Mouse (Mus musculus) colon, adult 2 months (tissue): ENCODE data around the gene Nrg3. TPM values are rescaled to one million over a fixed set of nuclear protein-coding genes. Genes with fewer than 3 reads are reported as not detected.

Experiments used
- polyA plus RNA-seq: library from polyadenylated mRNA; depleted of rRNA; stranded (reverse); fragments of >200 nt; gene quantifications from 2 replicates; pipeline ENCODE4 v1.2.3, GENCODE M21; 2012; rRNA removed

The Nrg3 gene
- polyA plus RNA-seq: 0.40 and 0.43 TPM in 2 replicates

GRCm38 (mm10) chr14:39472790-39473761 is at the start of gene Nrg3:
Gene Nrg3, minus strand, starts transcription at chr14:39473088.

